Mouse (Mus musculus) heart, postnatal 25 days (tissue): ENCODE data around the gene Platr25. TPM values are rescaled to one million over a fixed set of nuclear protein-coding genes. Genes with fewer than 3 reads are reported as not detected.
A peak's percentile ranks its signal among the peaks of the same experiment; 100 is the strongest.
"Not testable (repeated sequence)": the region's sequence is repeated elsewhere in the genome, so short reads cannot be mapped to it uniquely, and the experiment has no call there.

Experiments
- DNase-seq: peaks from one replicate; pipeline ENCODE4 v3.0.0; 2022; ENCODE audit warnings: low spot score
- intact Hi-C: fragments of 180-260 bp; cut with DNase I; formaldehyde crosslinking; loops from one replicate; pipeline ENCODE4 v1.15.1; 2025
- total RNA-seq, 2 experiments: library from RNA; stranded (reverse); gene quantifications; 2 replicates each; pipeline ENCODE4 v1.2.3; 2021

Platr25 gene
- total RNA-seq: 1 to 10 TPM; 2.6 to 3.0 TPM

DNA sequence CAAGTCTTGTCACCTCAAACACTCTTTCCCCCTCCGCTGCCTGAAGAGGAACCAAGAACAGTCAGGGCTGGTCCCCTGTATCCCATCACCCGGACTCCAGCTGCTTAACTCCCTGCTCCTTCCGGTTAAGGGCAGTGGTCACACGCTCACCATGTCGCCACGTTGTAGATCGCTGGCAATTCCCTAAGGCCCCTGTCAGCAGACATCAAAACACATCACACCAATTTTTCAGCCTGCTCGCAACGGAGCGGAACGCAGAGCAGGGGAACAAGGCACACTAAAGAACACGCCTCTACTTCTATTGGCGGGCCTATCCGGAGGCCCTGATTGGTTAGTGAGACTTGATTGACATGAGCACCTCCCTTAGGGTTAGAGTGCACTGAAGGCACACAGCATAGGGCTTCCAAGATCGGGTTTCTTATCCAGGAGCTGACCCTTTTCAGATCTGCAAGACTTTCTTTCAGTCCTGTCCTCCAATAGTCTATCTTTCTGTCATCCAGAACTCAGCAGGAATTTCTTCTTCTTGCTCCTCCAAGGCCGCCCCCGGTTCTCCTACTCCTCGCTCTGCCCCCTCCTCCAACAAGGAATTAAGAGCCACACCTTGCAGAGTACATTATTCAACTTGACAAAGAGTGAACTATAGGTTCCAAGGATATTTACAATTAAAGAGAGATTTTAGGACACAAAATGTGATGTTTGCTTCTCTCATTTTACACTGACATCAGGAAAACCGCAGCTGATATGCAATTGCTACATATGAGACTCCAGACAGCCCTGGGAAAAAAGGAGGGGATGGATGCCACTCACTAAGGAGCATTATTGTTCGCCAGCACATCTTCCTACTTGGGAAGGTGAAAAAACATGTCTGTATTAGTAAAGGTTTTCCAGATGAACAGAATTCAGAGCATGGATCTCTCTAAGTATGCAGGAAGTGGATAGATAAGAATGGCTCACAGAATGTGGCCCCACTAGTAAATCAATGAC lies at the start of gene Platr25:
Gene Platr25 (minus strand): TSS at position 278 of the 984 bp plus-strand sequence.
- intact Hi-C loops: loop anchor here (5.0 kb wide), 1 partner anchor 92 kb away; no protein-coding TSS in a partner anchor
- DNase-seq: peak; percentile 52

DNA sequence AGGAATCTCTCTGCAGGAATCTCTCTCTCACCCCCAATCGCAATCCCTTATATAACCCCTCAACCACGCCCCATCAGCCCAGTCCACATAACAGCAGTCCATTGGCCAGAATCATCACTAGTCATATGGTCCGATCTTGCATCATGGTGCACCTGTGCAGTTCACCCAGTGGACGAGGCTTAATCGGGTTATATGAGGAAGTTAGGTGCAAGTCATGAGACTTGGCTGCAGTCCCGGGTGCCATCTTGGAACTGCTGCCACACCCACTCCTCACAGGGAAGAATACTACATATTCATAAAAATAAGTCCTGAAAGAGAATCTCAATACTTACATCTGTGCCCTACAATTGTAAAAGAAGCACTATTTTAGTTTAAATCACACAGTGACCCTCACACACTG lies 47.5 kb upstream of the Platr25 start:
- intact Hi-C loops, DNase-seq: not testable (repeated sequence)

DNA sequence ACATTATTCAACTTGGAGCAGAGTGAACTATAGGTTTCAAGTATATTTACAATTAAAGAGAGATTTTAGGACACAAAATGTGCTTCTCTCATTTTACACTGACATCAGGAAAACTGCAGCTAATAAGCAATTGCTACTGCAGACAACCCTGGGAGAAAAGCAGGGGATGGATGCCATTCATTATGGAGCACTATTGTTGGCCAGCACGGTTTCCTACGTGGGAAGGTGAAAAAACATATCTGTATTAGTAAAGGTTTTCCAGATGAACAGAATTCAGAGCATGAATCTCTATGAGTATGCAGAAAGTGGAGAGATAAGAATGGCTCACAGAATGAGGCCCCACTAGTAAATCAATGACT lies 25.6 kb upstream of the Platr25 start:
- intact Hi-C loops, DNase-seq: not testable (repeated sequence)

DNA sequence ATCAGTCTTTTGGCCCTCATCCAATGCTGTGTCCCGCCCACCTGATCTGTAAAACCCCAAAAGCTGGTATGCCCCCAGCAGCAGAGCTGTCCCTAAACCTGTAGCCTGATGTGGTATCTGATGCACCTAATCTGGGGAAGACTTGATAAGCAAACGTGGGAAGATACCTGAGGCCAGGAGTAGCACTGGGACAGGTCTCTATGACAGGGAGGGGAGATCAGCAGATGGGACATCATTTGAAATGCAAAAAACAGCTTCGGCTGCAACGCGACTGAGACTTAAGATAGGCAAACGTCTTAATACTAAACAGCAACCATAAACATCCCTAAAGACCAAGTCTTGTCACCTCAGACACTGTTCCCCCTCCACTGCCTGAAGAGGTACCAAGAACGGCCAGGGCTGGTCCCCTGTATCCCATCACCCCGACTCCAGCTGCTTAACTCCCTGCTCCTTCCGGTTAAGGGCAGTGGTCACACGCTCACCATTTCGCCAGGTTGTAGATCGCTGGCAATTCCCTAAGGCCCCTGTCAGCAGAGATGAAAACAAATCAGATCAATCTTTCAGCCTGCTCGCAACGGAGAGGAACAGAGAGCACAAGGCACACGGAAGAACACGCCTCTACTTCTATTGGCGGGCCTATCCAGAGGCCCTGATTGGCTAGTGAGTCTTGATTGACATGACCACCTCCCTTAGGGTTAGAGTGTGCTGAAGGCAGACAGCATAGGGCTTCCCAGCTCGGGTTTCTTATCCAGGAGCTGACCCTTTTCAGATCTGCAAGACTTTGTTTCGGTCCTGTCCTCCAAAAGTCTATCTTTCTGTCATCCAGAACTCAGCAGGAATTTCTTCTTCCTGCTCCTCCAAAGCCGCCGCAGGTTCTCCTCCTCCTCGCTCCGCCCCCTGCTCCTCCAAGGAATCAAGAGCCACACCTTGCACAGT lies 25.0 kb upstream of the Platr25 start, which contains the start of gene Gm5141:
Gene Gm5141 (minus strand): TSS at position 610 of the 936 bp plus-strand sequence.
- DNase-seq: peak; percentile 19

DNA sequence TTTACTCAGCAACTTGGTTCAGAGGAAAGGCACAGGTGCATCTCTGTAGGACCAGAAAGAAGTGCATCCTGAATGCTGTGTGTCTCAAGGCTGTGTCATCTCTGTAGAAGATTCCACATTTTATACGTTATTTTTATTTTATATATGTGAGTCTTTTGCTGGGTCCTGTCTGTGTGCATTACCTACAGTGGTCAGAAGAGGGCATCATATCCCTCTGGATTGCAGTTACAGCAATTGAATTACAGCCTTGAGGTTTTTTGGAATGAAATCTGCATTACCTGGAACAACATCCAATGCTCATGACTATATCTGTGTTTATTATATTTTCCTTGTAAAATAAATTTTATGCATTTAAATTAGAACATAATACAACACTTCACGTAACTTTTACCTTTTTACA lies 3.3 kb upstream of the Platr25 start:
- DNase-seq: not testable (repeated sequence)

More for the DNA sequence above, 25.0 kb upstream of the Platr25 start, which contains the start of gene Gm5141:
- intact Hi-C loops: not testable (repeated sequence)

DNA sequence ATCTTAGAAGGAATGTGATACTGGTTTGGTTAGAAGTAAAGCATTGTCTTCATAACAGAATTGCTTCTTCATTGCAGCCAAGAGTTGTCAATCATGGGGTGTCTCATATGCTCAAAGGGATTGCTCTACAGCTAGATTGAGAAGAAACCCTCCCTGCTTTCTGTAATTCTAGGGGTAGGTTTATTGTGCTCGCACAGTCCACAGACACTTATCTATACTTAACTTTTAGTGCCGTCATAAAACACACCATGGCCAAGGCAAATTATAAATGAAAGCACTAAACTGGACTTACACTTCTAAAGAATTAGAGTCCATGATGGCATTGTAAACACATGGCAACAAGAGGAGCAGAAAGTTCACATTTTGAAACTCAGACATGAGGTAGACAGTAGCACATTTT lies 27.2 kb downstream of the Platr25 start:
- no peak for DNase-seq
- intact Hi-C loops: no loop called here

More for the DNA sequence above, 3.3 kb upstream of the Platr25 start:
- intact Hi-C loops: loop anchor here (5.0 kb wide), 1 partner anchor 88 kb away; no protein-coding TSS in a partner anchor

DNA sequence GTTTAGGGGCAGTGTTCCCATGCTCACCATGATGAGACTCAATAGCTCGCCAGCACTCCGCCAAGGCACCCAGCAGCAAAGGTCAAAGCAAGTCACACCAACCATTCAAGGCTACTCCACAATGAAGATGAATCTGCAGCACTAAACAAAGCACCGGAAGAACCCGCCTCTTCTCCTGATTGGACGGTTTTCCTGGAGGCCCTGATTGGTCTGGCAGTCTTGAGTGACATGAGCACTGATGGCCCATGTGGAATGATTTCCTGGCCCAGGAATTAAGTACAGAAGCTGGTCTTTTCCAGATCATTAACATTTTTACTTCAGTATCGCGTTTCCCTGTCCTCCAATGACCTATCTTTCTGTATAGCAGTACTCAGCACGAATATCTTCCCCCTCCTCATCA lies 47.9 kb downstream of the Platr25 start:
- intact Hi-C loops: not testable (repeated sequence)

DNA sequence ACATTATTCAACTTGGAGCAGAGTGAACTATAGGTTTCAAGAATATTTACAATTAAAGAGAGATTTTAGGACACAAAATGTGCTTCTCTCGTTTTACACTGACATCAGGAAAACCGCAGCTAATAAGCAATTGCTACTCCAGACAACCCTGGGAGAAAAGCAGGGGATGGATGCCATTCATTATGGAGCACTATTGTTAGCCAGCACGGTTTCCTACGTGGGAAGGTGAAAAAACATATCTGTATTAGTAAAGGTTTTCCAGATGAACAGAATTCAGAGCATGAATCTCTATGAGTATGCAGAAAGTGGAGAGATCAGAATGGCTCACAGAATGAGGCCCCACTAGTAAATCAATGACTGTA lies 75.2 kb downstream of the Platr25 start:
- DNase-seq, intact Hi-C loops: not testable (repeated sequence)

More for the DNA sequence above, 47.9 kb downstream of the Platr25 start:
- DNase-seq: not testable (repeated sequence)

DNA sequence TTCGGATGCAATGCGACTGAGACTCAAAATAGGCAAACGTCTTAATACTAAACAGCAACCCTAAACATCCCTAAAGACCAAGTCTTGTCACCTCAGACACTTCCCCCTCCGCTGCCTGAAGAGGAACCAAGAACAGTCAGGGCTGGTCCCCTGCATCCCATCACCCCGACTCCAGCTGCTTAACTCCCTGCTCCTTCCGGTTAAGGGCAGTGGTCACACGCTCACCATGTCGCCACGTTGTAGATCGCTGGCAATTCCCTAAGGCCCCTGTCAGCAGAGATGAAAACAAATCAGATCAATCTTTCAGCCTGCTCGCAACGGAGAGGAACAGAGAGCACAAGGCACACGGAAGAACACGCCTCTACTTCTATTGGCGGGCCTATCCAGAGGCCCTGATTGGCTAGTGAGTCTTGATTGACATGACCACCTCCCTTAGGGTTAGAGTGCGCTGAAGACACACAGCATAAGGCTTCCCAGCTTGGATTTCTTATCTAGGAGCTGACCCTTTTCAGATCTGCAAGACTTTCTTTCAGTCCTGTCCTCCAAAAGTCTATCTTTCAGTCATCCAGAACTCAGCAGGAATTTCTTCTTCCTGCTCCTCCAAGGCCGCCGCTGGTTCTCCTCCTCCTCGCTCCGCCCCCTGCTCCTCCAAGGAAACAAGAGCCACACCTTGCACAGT lies 75.8 kb downstream of the Platr25 start:
- intact Hi-C loops: not testable (repeated sequence)

DNA sequence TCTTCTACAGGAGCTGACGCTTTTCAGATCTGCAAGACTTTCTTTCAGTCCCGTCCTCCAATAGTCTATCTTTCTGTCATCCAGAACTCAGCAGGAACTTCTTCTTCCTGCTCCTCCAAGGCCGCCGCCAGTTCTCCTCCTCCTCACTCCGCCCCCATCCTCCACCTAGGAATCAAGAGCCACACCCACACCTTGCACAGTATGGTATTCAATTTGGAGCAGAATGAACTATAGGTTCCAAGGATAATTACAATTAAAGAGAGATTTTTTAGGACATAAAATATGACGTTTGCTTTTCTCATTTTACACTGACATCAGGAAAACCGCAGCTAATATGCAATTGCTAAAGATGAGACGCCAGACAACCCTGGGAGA lies 107.2 kb downstream of the Platr25 start:
- no peak for DNase-seq
- intact Hi-C loops: no loop called here

More for the DNA sequence above, 75.8 kb downstream of the Platr25 start:
- peak; percentile 6 for DNase-seq

DNA sequence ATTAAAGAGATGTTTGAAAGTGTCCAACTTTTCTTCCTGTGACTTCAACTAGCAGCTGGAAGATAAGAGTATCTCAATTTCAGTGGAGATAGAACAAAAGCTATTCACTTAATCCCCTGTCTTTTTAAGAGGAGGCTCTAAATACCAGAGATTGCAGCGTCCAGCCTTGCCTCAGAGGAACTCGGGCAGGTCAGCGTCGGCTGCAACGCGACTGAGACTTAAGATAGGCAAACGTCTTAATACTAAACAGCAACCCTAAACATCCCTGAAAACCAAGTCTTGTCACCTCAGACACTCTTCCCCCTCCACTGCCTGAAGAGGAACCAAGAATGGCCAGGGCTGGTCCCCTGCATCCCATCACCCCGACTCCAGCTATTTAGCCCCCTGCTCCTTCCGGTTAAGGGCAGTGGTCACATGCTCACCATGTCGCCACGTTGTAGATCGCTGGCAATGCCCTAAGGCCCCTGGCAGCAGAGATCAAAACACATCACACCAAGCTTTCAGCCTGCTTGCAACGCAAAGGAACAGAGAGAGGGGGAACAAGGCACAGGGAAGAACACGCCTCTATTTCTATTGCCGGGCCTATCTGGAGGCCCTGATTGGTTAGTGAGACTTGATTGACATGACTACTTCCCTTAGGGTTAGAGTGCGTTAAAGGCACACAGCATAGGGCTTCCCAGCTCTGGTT lies 107.7 kb downstream of the Platr25 start:
- intact Hi-C loops: not testable (repeated sequence)
- DNase-seq: peak; percentile 46

DNA sequence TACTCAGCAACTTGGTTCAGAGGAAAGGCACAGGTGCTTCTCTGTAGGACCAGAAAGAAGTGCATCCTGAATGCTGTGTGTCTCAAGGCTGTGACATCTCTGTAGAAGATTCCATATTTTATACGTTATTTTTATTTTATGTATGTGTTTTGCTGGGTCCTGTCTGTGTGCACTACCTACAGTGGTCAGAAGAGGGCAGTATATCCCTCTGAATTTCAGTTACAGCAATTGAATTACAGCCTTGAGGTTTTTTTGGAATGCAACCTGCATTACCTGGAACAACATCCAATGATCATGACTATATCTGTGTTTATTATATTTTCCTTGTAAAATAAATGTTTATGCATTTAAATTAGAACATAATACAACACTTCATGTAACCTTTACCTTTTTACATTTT lies 133.4 kb downstream of the Platr25 start:
- intact Hi-C loops: loop anchor here (10.0 kb wide), 1 partner anchor 162 kb away; the partner anchor contains the start of gene Gm49359
- not testable (repeated sequence) for DNase-seq

DNA sequence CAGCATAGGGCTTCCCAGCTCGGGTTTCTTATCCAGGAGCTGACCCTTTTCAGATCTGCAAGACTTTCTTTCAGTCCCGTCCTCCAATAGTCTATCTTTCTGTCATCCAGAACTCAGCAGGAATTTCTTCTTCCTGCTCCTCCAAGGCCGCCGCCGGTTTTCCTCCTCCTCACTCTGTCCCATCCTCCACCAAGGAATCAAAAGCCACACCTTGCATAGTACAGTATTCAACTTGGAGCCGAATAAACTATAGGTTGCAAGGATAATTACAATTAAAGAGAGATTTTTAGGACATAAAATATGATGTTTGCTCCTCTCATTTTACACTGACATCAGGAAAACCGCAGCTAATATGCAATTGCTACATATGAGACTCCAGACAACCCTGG lies 136.2 kb downstream of the Platr25 start:
- intact Hi-C loops: loop anchor here (5.0 to 10.0 kb wide), 2 partner anchors 133 to 159 kb away; partner anchors contain the start of gene Gm49359
- DNase-seq: not testable (repeated sequence)

DNA sequence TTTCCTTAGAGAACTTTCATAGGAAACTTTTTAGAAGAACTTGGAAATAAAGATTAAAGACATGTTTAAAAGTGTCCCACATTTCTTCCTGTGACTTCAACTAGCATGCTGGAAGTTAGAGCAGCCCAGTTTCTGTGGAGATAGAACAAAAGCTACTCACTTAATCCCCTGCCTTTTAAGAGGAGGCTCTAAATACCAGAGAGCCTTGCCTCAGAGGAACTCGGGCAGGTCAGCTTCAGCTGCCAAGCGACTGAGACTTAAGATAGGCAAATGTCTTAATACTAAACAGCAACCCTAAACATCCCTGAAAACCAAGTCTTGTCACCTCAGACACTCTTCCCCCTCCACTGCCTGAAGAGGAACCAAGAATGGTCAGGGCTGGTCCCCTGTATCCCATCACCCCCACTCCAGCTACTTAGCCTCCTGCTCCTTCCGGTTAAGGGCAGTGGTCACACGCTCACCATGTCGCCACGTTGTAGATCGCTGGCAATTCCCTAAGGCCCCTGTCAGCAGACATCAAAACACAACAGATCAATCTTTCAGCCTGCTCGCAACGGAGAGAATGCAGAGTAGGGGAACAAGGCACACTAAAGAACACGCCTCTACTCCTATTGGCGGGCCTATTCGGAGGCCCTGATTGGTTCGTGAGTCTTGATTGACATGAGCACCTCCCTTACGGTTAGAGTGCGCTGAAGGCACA lies 136.8 kb downstream of the Platr25 start, which contains the start of gene 6720489N17Rik:
Gene 6720489N17Rik (minus strand): TSS at position 606 of the 700 bp plus-strand sequence.
- intact Hi-C loops: loop anchor here (2.0 to 10.0 kb wide), 3 partner anchors 134 to 231 kb away; partner anchors contain the start of gene Gm49359

More for the DNA sequence above, 136.8 kb downstream of the Platr25 start, which contains the start of gene 6720489N17Rik:
- peak; percentile 72 for DNase-seq
